Mouse (Mus musculus): ENCODE measurements around the gene Tcte1.

Tcte1 gene

GRCm38 (mm10) chr17:45566360-45567161 is 43.3 kb downstream of the Tcte1 start:
- DNase-seq: peak; percentile 20

GRCm38 (mm10) chr17:45567162-45567601 is 43.9 kb downstream of the Tcte1 start:
- DNase-seq: no peak

GRCm38 (mm10) chr17:45568990-45569389 is 45.8 kb downstream of the Tcte1 start:
- no peak for DNase-seq

- DNase-seq: no peak
Observed at GRCm38 (mm10) chr17:45569999-45570398, 46.8 kb downstream of the Tcte1 start.

GRCm38 (mm10) chr17:45572103-45573086 is 49.2 kb downstream of the Tcte1 start:
- peak; percentile 91 for DNase-seq

GRCm38 (mm10) chr17:45573087-45573779 is 50.0 kb downstream of the Tcte1 start, which contains the start of gene Hsp90ab1:
TSS of gene Hsp90ab1 (minus strand) at chr17:45573271.
- DNase-seq: peak; percentile 99

GRCm38 (mm10) chr17:45573780-45574123 is 50.5 kb downstream of the Tcte1 start:
- peak; percentile 99 for DNase-seq

GRCm38 (mm10) chr17:45574129-45574761 is 51.0 kb downstream of the Tcte1 start:
- peak; percentile 74 for DNase-seq

- DNase-seq: no peak
Observed at GRCm38 (mm10) chr17:45575123-45575897, 52.1 kb downstream of the Tcte1 start.

- no peak for DNase-seq
Observed at GRCm38 (mm10) chr17:45578242-45578641, 55.0 kb downstream of the Tcte1 start.

- no peak for DNase-seq
Observed at GRCm38 (mm10) chr17:45578843-45579242, 55.6 kb downstream of the Tcte1 start.

- DNase-seq: peak; percentile 67
Observed at GRCm38 (mm10) chr17:45579554-45579953, 56.3 kb downstream of the Tcte1 start.

GRCm38 (mm10) chr17:45580958-45581477 is 57.8 kb downstream of the Tcte1 start:
- peak; percentile 71 for DNase-seq

- DNase-seq: peak; percentile 85
Observed at GRCm38 (mm10) chr17:45581567-45581983, 58.3 kb downstream of the Tcte1 start.

GRCm38 (mm10) chr17:45582188-45582587 is 59.0 kb downstream of the Tcte1 start:
- no peak for DNase-seq

GRCm38 (mm10) chr17:45582715-45583355 is 59.6 kb downstream of the Tcte1 start:
- no peak for DNase-seq

- DNase-seq: peak; percentile 91
Observed at GRCm38 (mm10) chr17:45584096-45584896, 61.1 kb downstream of the Tcte1 start.

GRCm38 (mm10) chr17:45584939-45585678 is 61.9 kb downstream of the Tcte1 start:
- peak; percentile 82 for DNase-seq
